Mouse (Mus musculus): ENCODE results near the gene Gdi1. TPM values are rescaled to one million over a fixed set of nuclear protein-coding genes. Genes with fewer than 3 reads are reported as not detected.
"Not testable (repeated sequence)": the region's sequence is repeated elsewhere in the genome, so short reads cannot be mapped to it uniquely, and the experiment has no call there.

Gdi1 gene
- polyA plus RNA-seq, 1 experiment: 365 TPM

DNA sequence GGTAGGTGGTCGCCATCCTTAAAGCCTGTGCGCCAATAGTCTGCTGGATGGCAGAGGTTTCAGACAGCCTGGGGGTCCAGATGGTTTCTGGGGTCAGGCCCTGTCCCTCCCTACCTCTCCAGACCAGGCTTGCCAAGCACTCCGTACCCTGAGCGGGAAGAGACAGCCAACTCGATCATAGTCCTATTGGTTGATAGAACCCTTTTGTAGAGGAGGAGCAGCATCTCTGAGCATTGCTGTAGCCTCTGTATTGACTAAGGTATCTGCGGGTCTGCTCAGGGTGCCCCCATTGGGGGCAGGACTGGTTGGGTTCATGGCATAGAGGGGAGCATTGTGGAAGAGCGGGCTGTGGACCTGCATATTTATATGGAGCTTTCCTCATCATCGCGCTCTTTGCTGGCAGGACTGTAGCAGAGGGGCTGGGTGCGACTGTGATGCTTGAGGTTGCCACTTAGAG, 24.4 kb downstream of the Gdi1 start:
- DNase-seq (ENCODE audit: low spot score): no peak

DNA sequence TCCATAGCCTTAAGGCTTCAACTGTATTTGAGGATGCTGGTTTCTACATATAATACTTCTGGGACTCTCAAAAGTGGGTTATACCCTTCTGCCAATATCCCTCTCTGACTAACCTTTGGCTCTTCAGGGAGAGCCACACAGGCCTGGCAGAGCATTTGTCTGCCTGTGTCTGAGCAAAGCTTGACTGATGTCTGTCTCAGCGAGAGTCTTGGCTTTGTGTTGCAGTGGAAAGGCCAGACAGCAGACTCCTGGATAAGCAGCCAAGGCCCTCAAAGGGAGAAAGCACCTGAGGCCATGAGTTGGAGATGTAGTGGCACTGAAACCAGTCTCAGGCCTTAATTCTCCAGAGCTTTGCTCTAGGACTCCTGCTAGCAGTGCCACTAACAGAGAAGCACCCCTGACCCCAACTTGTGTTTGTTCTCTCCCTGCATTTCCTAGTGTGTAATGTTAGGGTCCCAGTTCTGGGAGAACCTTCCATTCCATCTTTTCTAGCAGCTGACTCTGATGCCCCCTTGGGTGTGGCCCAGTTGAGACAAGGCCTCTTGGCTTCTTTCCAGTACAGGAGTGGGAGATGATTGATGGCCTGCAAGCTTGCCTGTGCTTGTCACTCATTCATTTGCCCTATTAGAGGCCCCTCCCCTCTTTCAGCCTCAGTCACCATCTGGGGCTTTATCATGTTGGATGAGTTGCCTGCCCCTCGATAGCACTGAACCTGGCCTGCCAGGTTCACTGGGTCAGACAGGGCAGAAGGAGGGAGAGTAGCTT, 25.6 kb downstream of the Gdi1 start:
- DNase-seq (ENCODE audit: low spot score): no peak

DNA sequence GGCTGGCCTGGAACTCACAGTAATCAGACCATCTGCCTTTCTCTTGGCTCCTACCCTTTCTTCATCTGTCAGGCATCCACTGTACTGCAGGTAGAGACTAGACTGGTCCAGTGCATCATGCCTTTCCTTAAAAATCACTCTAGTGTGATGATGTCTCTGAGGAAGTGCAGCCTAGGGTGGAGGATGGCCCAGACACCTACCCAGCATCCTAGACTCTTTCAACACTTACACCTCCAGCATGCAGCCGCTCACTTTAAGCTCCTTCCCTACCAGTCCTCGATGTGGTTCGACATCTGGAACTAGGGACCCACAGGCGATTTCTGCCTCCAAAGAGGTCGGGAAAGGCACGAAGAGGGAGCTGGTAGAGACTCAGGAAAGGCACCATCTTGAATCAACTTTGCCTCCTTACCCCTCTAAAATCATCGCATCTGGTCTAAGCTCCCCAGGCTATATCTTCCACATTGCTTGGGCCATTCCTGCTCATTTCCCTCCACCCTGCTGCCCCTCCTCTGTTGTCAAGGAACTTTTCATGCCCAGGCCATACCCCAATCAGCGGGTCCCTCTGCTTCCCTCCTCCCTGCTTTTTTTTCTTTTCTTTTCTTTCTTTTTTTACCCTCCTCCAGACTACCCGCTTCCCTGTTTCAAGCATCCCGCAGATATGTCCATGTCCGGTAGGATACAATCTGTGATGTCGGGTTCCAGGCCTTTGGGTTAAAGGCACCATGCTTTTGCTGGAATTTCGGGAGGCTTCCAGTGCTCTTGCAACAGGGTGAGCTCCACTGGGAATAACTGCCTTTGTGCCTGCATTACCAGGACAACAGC, 48.1 kb downstream of the Gdi1 start:
- DNase-seq (ENCODE audit: low spot score): no peak

DNA sequence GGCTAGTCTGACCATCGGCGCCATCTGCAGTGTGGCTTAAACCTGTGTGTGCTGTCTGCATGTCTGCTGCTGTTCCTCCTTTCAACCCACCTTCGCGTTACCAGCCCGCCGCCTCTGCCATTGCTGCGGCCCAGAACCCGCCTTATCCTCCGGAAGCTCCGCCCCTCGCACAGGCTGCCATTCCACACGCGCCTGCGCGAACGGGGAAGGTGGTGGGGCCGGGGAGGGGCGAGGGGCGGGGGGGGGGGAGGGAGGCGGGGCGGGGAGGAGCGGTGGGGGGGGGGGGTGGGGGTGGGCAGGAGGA, 48.6 kb downstream of the Gdi1 start, which contains the start of gene Lage3:
Lage3 (minus strand) TSS at position 152 of the 304 bp plus-strand sequence.
- peak; percentile 46 for DNase-seq (ENCODE audit: low spot score)

DNA sequence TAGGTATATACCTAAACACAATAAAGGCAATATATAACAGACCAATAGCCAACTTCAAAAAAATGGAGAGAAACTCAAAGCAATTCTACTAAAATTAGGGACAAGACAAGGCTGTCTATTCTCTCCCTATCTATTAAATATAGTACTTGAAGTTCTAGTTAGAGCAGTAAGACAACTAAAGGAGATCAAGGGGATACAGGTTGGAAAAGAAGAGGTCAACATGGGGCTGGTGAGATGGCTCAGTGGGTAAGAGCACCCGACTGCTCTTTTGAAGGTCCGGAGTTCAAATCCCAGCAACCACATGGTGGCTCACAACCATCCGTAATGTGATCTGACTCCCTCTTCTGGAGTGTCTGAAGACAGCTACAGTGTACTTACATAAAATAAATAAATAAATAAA, 52.3 kb downstream of the Gdi1 start:
- not testable (repeated sequence) for DNase-seq (ENCODE audit: low spot score)

DNA sequence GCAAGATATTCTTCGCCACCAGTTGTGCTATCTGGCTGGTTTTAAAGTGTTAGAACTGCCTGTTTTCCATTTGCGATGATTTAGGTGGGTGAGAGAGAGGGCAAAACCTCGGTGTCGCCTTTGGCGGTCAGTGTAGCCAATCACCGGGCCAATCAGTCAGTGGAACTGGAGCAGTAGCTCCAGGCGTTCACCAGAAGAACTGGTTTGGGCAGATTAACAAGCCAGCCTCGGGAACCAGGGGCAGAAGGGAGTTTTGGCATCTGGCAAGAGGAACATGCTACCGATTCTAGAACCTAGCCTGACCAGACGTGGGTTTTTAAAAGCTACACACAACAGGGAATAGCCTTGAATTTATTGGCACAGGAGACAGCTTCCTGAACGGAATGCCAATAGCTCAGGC, 54.4 kb downstream of the Gdi1 start:
- DNase-seq (ENCODE audit: low spot score): peak; percentile 21

Other genes starting within 250 kb of the Gdi1 start
- gene Opn1mw, start 177.5 kb upstream of the Gdi1 start, polyA plus RNA-seq (2012; rRNA removed): not detected in 2 replicates
- 12.8 and 17.1 TPM in 2 replicates for gene Mecp2, start 169.6 kb upstream of the Gdi1 start, polyA plus RNA-seq (2012; rRNA removed)
- not detected in 2 replicates for gene Tex28, start 137.2 kb upstream of the Gdi1 start, polyA plus RNA-seq (2012; rRNA removed)
- 0.03 and 0.04 TPM in 2 replicates for gene Tktl1, start 127.7 kb upstream of the Gdi1 start, polyA plus RNA-seq (2012; rRNA removed)
- gene Flna, start 55.2 kb upstream of the Gdi1 start, polyA plus RNA-seq (2012; rRNA removed): 5,313 and 5,579 TPM in 2 replicates
- gene Emd, start 50.3 kb upstream of the Gdi1 start, polyA plus RNA-seq (2012; rRNA removed): 92.6 and 98.0 TPM in 2 replicates
- gene Rpl10, start 34.2 kb upstream of the Gdi1 start, polyA plus RNA-seq (2012; rRNA removed): 2,380 and 2,941 TPM in 2 replicates
- 106 and 145 TPM in 2 replicates for gene Taz, start 23.1 kb upstream of the Gdi1 start, polyA plus RNA-seq (2012; rRNA removed)
- 36.1 and 44.7 TPM in 2 replicates for gene Dnase1l1, start 22.7 kb upstream of the Gdi1 start, polyA plus RNA-seq (2012; rRNA removed)
- gene Atp6ap1, start 7.9 kb upstream of the Gdi1 start, polyA plus RNA-seq (2012; rRNA removed): 213 and 234 TPM in 2 replicates
- gene Fam50a, start 8.0 kb downstream of the Gdi1 start, polyA plus RNA-seq (2012; rRNA removed): 52.5 and 63.5 TPM in 2 replicates
- gene Plxna3, start 24.1 kb downstream of the Gdi1 start, polyA plus RNA-seq (2012; rRNA removed): 16.4 and 17.9 TPM in 2 replicates
- 67.1 and 87.5 TPM in 2 replicates for gene Lage3, start 48.6 kb downstream of the Gdi1 start, polyA plus RNA-seq (2012; rRNA removed)
- gene Ubl4a, start 68.2 kb downstream of the Gdi1 start, polyA plus RNA-seq (2012; rRNA removed): 54.3 and 66.7 TPM in 2 replicates
- gene Slc10a3, start 68.4 kb downstream of the Gdi1 start, polyA plus RNA-seq (2012; rRNA removed): 14.1 and 18.0 TPM in 2 replicates
- 38.3 and 40.6 TPM in 2 replicates for gene Fam3a, start 88.3 kb downstream of the Gdi1 start, polyA plus RNA-seq (2012; rRNA removed)
- gene Ikbkg, start 88.3 kb downstream of the Gdi1 start, polyA plus RNA-seq (2012; rRNA removed): 25.0 and 26.3 TPM in 2 replicates
- 95.5 and 113 TPM in 2 replicates for gene G6pdx, start 124.2 kb downstream of the Gdi1 start, polyA plus RNA-seq (2012; rRNA removed)
- not detected in 2 replicates for gene Gm6880, start 176.4 kb downstream of the Gdi1 start, polyA plus RNA-seq (2012; rRNA removed)